Mouse (Mus musculus): ENCODE results near the gene Kalrn.

Kalrn gene

DNA sequence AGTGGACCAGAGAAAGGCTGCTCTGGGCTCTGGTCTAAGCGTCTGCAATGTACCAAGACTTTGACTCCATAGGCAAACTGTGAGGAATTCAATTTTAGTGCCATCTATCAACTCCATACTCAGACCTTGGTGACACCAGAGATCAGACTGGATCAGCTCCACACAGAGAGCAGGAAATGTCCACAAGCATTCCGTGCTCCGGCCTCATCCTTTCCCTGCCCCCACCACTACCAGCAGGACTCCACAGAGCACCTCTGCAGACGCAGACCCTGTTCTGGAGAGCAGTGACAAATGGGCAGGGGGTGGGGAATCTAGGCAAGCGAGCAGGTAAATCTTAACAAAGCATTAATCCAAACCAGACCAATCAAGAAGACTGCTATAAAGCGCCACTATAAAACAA is 15.4 kb downstream of the Kalrn start:
- no peak for DNase-seq (ENCODE audit: low read depth, low spot score)

- DNase-seq (ENCODE audit: low read depth, low spot score): no peak
Measured at GRCm38 (mm10) chr16:34552731-34553130, 20.6 kb downstream of the Kalrn start.

DNA sequence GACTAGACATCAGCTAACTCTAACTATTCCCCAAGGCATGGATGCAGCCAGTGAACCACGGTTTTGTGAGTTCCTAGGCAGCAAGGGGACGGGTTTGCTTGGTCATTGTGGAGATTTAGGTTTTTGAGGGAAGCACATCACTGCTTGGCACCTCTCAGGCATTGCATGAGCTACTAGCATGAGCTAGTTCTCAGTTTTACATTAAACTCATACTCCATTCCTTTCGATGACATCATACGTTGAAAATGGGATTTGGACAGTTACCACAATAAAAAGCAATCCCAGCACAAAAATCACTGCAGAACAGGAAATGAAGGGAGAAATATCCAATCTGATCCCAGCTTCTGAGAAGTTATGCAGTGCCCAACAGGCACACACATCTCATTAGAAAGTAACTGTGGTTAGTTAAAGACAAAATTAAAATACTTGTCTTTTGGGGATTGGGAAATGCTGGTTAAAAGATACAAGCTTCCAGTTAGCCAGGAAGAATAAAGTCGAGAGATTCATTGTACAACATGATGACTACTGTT is 23.8 kb downstream of the Kalrn start:
- no peak for DNase-seq (ENCODE audit: low read depth, low spot score)

DNA sequence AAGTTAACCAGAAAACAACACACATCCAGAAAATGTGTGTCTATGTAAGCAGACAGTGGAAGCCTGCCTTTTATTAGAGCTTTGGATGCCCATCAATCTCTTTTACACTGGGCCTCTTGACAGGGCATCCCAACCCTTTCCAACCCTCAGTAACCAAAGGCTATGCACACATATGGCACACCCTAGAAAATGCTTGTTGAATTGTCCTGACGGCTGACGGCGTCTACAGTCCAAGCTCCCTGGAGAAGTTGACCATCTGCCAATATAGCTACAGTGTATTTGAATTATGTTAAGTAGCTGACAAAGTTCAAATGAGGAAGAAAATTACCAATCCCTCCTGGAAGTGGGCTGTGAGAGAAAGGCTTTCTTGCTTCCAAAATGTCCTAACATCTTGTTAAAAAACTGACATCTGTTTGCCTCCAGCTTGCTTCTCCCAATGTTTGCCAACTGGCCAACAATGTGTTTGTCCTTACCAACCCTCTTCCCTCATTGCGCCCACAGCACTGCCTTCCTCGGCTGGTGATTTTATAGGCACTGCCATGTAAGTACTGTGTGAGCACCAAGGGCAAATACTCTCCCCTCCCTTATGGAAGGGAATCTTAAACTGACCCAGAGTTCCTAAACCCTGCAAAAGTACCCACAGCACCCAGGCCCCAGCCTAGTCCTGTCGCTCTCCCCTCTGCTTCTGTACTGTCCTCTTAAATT is 26.4 kb downstream of the Kalrn start:
- no peak for DNase-seq (ENCODE audit: low read depth, low spot score)

GRCm38 (mm10) chr16:34543754-34544153 is 29.6 kb downstream of the Kalrn start:
- no peak for DNase-seq (ENCODE audit: low read depth, low spot score)

DNA sequence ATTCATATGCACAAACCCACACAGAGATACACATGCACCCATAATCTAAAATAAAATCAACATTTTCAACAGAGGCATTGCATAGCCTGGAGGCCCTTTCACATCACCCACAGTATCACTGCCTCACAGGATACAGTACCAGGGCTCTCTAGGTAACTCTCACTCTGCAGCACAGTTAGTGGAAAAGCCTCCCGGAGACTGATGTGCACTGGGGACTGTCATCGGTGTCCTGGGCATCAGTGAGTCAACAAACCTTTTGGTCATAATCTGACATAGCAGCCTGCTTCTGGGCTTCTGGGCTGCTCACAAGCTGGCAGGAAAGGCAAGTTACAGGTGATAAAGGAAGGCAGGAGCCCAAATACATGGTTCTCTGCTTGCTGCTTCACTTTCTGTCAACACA is 31.0 kb downstream of the Kalrn start:
- no peak for DNase-seq (ENCODE audit: low read depth, low spot score)

- DNase-seq (ENCODE audit: low read depth, low spot score): no peak
Measured at GRCm38 (mm10) chr16:34538679-34539185, 34.6 kb downstream of the Kalrn start.

GRCm38 (mm10) chr16:34536300-34536699 is 37.0 kb downstream of the Kalrn start:
- no peak for DNase-seq (ENCODE audit: low read depth, low spot score)

DNA sequence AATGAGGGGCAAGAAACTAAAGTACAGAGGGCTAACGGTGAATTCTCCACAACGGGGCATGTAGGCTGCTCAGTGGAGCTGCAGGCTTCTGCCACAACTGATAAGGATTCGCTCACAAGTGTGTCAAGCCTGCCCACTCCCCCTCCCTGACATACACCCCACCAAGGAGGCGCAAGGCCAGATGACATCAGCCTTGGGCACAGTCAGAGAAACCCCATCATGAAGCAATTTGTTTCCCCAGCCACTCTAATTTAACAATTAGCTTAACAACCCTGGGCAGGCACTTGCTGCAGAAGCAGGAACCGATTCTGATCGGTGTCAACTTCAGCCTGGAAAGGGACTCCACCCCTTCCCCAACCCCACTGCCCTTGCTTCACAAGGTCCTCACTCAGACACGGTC is 38.2 kb downstream of the Kalrn start:
- no peak for DNase-seq (ENCODE audit: low read depth, low spot score)

- DNase-seq (ENCODE audit: low read depth, low spot score): no peak
Measured at GRCm38 (mm10) chr16:34531506-34531905, 41.8 kb downstream of the Kalrn start.

DNA sequence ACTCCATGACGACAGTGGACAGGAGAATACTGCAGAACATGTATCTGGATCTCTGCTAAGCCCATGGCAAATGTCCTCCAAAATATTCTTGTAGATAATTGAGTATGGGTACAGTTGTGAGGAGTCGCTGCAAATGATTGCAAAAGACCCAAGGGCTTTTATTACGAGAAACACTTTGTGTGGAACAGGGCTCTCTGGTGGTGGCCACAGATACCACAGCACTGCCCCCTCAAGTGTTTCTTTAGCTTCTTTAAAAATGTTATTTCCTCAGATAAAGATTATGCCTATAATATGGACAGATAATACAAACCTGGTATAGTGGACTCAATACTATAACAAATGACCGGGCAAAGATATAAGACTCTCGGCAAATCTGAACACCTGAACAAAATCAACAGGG is 43.3 kb downstream of the Kalrn start:
- no peak for DNase-seq (ENCODE audit: low read depth, low spot score)

- no peak for DNase-seq (ENCODE audit: low read depth, low spot score)
Measured at GRCm38 (mm10) chr16:34528234-34528983, 44.9 kb downstream of the Kalrn start.

DNA sequence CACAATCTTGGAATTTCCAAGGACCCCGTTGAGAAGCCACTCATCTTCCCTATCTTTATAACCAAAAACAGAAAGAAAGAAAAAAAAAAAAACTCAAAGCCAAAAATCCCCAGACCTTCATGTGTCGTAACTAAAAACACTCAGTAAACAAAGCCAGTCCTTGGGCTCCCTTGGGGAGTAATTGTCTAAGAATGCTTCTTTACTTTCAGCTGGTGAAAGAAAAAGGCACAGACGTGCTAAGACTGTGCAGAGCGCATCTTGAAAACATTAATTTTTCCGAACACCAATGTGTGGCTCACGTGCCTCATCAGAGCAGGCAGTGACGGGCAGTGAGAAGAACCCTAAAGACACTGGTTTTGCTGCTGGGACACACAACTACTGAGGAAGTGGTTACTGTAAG is 47.0 kb downstream of the Kalrn start:
- DNase-seq (ENCODE audit: low read depth, low spot score): no peak

GRCm38 (mm10) chr16:34525866-34526265 is 47.5 kb downstream of the Kalrn start:
- DNase-seq (ENCODE audit: low read depth, low spot score): no peak

DNA sequence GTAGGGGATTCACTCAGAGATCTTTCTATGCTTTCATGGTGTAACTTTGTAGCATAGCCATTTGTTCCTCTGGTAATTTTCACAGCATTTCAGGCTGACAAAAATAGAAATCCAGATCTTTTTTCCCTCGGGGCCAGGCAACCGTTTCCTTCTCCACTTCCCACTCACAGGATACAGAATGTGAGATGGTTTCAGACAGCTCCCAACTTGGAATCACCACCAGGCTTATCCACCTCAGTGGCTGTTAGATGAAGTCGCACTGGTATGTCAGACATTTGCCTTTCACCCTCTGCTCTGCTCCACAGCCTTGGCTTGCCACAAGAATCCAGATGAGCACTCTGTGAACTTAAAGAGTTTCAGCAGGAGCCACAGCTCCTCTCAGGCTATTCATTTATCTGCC is 48.1 kb downstream of the Kalrn start:
- no peak for DNase-seq (ENCODE audit: low read depth, low spot score)

DNA sequence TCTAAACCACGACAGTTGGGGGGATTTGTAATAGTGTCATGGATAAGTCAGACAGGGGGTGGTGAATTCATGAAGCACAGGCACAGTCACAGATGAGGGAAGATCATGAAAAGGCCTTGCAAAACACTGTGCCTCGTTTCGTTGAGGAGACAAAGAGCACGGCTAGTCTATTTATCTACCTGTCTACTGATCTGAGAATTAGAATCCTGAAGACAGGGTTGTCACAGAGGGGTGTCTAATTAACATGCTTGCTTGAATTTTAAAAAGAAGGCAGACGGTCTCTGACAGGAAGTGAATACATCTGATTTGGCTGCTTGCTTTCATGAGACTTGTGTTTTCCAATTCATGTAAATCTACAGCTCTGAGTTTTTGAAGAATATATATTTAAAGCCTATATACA is 52.3 kb downstream of the Kalrn start:
- no peak for DNase-seq (ENCODE audit: low read depth, low spot score)

DNA sequence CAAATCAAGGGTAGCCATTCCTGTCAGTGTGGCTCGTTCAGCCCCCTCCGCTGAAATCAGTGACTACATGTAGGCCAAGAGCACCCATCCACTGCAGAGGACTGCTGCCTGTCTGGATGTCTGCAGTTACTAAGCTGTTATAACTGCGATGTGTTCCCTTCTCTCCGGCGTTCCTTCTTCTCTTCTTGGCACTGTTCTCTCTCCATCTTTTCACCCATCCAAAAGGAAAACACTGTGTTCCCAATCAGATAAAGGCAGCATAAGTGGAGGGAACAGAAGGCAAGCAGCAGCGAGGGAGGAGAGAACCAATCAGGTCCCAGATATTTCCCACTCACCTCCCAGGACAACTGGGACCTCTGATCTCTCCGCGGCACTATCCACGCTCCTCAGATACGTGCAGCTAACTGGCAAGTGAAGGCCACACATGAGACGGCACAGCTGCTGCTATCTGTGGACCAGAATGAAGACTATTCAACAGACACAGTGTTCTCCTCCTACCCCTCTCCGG is 56.4 kb downstream of the Kalrn start:
- no peak for DNase-seq (ENCODE audit: low read depth, low spot score)

GRCm38 (mm10) chr16:34515485-34515884 is 57.8 kb downstream of the Kalrn start:
- DNase-seq (ENCODE audit: low read depth, low spot score): no peak

GRCm38 (mm10) chr16:34513956-34514593 is 59.3 kb downstream of the Kalrn start:
- DNase-seq (ENCODE audit: low read depth, low spot score): no peak

GRCm38 (mm10) chr16:34512326-34512725 is 61.0 kb downstream of the Kalrn start:
- no peak for DNase-seq (ENCODE audit: low read depth, low spot score)

DNA sequence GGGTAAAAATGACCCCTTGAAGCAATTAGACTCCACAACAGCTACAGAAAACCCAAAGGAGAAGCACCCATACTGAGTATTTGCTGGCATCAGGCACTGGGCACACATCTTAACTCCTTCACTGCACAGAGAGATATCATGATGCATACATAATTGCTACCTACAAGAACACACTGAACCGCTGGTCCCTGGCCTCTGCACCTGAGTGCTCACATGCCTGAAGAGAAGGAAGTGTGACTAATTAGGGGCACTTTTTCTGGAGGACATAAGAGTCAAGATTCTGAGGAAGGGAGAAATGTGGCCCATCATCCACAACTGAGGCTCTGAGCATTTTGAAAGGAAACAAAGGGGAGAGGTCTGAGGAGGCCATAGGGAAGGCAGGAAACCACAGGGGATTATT is 65.2 kb downstream of the Kalrn start:
- DNase-seq (ENCODE audit: low read depth, low spot score): no peak

GRCm38 (mm10) chr16:34506048-34506447 is 67.3 kb downstream of the Kalrn start:
- no peak for DNase-seq (ENCODE audit: low read depth, low spot score)

Data from CD4-positive helper T cell, adult 2 months (primary cell).